In genomic region chrX:159159727-159160126, GRCm38 (mm10) we compare ENCODE assay signal across 26 mouse cellular contexts.
"Had no signal": no experiment of that assay in that cellular context is flagged by ENCODE, and none has a peak within 500 bp of the region (broad histone marks: within the 10 kb centered on the region; RNA-seq: fewer than 3 reads in every experiment).

No protein-coding gene starts in this region.

- H3K27me3 ChIP-seq: heart, embryonic 13.5 days; heart, embryonic 15.5 days; hindbrain, embryonic 13.5 days; hindbrain, embryonic 15.5 days; liver, embryonic 13.5 days had no signal

- H3K4me1 ChIP-seq: heart, embryonic 15.5 days; hindbrain, embryonic 13.5 days; hindbrain, embryonic 15.5 days; limb, embryonic 10.5 days; limb, embryonic 12.5 days; liver, embryonic 13.5 days had no signal

- H3K9me3 ChIP-seq: heart, embryonic 13.5 days; heart, embryonic 15.5 days; hindbrain, embryonic 13.5 days; hindbrain, embryonic 15.5 days; limb, embryonic 10.5 days; limb, embryonic 12.5 days; liver, embryonic 13.5 days had no signal

- H3K36me3 ChIP-seq: heart, embryonic 13.5 days; heart, embryonic 15.5 days; hindbrain, embryonic 13.5 days; hindbrain, embryonic 15.5 days; limb, embryonic 10.5 days; limb, embryonic 12.5 days; liver, embryonic 13.5 days had no signal

- H3K4me2 ChIP-seq: heart, embryonic 11.5 days; heart, embryonic 13.5 days; heart, embryonic 15.5 days; hindbrain, embryonic 13.5 days; hindbrain, embryonic 15.5 days; limb, embryonic 12.5 days; liver, embryonic 11.5 days; liver, embryonic 13.5 days had no signal

- H3K4me3 ChIP-seq: gastrocnemius, adult 2 months; heart, adult 2 months; heart, embryonic 13.5 days; heart, embryonic 15.5 days; hindbrain, embryonic 13.5 days; hindbrain, embryonic 15.5 days; layer of hippocampus, adult 2 months; left cerebral cortex, adult 2 months; limb, embryonic 10.5 days; limb, embryonic 12.5 days; liver, embryonic 13.5 days had no signal

- H3K9ac ChIP-seq: heart, embryonic 13.5 days; heart, embryonic 15.5 days; hindbrain, embryonic 13.5 days; hindbrain, embryonic 15.5 days; limb, embryonic 12.5 days; liver, embryonic 13.5 days had no signal

- H3K27ac ChIP-seq: gastrocnemius, adult 2 months; heart, adult 2 months; heart, embryonic 13.5 days; heart, embryonic 15.5 days; hindbrain, embryonic 13.5 days; hindbrain, embryonic 15.5 days; hindbrain, postnatal 0 days; layer of hippocampus, adult 2 months; left cerebral cortex, adult 2 months; limb, embryonic 10.5 days; limb, embryonic 12.5 days; liver, embryonic 13.5 days had no signal

- ATAC-seq: hindbrain, postnatal 0 days; intestine, embryonic 16.5 days had no signal

- DNase-seq: gastrocnemius, adult 2 months; gastrocnemius, postnatal 14 days; gastrocnemius, postnatal 36 days; heart, adult 11 months; heart, adult 2 months; heart, postnatal 14 days; heart, postnatal 36 days; kidney, adult 11 months; kidney, adult 8-10 months; kidney, postnatal 10 days; kidney, postnatal 25 days; kidney, postnatal 4 days; liver; liver, embryonic 13.5 days had no signal
